Mouse (Mus musculus) monocyte, adult 5-6 weeks (primary cell): ENCODE results near the gene Peli3. TPM values are rescaled to one million over a fixed set of nuclear protein-coding genes. Genes with fewer than 3 reads are reported as not detected.
"Not testable (repeated sequence)": the region's sequence is repeated elsewhere in the genome, so short reads cannot be mapped to it uniquely, and the experiment has no call there.

Experiments used
- ATAC-seq: fragments of 153-309, 156-312 bp; replicated peaks from 2 replicates; pipeline ENCODE4 v1.8.0; 2017; ENCODE audit warnings: mild to moderate bottlenecking; ENCODE audit not compliant: low TSS enrichment, insufficient number of reproducible peaks, severe bottlenecking, poor library complexity, low FRiP score
- total RNA-seq: library from RNA; stranded (forward); fragments of 200-1000, 200-491, 200-594 nt; gene quantifications from 3 replicates; pipeline ENCODE4 v1.2.3, GENCODE M21; 2017

The Peli3 gene
- not detected in 3 replicates for total RNA-seq

DNA sequence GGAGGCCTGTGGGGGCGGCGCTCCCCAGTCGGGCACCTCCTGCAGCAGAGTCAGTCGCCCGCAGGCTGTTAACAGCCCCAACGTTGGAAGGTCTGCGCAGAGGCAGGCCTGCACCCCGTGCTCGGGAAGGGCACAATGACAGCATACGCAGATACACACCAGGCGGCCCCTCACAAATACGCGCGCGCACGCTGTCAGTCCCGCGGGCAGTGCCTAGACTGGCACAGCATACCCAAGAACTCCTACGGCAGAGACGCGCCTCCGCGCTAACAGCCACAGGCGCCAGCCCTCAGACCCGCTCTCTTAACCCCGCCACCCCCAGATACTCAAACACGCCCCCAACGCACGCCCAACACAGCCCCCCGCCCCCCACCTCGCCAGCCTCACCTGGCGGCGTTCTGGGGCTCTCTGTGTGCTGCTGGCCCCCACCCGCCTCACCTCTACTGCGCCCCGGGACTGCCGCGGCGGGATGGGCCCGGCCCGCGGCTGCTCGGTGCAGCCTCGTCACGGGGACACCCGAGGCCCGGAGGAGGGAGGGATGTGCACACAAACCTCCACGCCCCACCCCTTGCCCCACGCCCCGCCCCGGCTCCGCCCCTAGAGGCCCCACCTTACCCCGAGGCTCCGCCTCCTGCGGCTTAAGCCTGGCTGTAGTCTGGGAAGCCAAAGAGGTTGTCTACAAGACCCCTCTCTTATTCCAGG is at the start of gene Peli3:
Gene Peli3 (minus strand): TSS at position 577 of the 702 bp plus-strand sequence.
- ATAC-seq = peak; percentile 83

DNA sequence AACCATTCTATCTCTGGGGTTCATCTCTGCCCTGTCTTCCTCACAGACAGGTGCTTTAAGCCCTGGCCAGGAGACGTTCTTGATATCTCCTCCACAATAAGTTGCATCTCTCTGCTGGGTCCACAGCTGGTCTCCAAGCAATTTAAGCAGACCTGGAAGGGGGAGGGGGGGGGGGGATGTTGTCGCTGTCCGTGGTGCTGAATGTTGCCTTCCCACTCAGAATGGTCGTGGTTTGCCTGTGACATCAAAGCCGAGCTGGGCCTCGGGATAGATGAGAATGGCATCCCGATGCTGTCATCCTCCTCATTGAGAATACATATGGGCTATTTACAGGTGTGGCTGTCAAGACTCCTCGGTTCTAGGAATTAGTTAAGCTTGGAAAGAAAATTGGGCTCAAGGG is 49.4 kb upstream of the Peli3 start:
- no peak for ATAC-seq

DNA sequence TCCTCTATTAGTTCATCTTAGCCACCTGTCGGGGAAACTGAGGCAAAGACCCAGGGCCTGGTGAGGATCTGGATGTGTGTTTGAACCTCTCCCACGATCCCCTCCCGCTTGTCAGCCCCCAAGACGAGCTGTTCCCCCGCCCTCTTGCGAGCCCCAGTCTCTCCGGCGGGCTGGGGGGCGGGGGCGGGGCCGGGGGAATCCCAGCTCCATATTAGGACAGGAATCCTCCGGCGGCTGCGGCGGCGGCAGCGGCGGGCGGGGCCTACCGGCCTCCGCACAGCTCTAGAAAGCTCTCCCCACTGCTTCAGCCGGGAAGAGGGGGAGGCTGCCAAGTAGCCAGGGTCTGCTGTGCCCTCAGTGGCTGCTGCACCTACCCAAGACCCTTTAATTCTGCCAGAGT is 47.8 kb upstream of the Peli3 start:
- ATAC-seq = no peak

DNA sequence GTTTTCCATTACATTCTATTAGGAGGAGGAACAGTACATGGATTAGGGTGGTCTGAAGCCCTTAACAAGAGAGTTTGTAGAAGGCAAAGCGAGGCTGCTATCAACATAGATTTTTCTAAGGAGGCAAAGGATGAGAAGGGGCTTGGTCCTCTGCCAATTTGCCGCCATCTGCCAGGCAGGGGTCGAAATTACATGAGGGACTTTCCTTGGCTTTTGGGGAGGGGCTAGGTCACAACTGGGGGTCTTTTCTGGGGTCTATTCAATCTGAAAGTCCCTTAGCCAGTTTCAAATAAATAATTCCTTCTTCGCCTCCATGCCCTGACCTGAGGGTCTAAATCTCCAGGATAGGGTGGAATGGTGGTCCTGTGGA is 47.3 kb upstream of the Peli3 start, which contains the start of gene Npas4:
Gene Npas4 (minus strand): TSS at position 61 of the 370 bp plus-strand sequence.
- no peak for ATAC-seq

DNA sequence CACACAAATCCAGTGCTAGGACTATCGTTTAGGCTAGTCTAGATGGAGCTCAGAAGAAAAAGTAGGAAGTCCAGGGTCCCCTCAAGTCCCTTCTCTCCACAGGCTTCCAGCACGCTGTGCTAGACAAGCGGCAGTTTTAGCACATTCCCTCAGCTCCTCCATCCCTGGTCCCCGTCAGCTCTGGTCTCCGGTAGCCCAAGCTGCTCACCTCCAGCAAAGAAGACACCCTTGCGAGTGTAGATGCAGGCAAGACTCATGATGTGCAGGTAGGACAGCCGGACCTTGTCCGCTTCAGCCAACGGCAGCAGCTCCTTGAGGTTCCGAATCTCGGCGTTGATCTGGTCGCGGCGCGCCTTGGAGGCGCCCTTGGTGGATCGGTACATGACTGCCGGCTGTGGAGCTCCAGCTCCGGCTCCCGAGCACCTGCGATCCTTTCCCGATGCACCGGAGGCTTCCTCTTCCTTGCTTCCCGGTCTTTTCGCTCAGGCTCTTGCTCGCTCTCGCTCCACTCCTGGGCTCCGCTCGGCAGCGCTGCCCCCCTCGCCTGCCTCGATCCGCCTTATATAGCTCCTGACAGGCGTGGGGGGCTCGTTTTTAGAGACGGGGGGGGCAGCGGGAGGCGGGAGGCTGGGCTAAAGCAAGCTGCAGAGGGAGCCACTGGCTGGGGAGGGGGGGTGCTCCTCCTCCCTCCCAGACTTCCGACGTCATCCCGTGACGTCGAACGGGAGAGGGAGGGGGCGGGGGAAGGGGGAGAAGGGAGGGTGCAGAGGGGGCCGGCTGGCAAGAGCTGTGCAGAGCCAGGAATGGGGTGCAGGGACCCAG is 46.7 kb upstream of the Peli3 start:
- no peak for ATAC-seq

DNA sequence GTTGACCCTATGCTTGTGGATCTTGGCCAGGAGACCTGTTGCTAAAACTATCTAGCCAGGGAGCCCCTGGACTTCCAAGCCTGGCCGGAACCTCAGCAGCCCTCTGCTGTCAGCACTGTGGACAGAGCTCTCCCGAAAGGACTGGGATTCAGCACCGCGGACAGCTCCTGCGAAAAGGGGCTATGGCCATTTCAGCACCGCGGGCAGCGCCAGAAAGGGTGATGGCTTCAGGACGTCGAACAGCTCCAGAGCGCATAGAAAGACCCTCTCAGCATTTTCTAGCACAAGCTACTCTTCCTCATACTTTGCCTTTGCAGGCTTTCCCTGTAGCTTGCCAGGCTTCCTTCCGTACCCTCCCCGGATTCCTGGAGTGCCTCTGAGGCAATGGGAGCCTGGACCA is 46.1 kb upstream of the Peli3 start:
- ATAC-seq = peak; percentile 68; the same call in 1 of the 2 replicates

DNA sequence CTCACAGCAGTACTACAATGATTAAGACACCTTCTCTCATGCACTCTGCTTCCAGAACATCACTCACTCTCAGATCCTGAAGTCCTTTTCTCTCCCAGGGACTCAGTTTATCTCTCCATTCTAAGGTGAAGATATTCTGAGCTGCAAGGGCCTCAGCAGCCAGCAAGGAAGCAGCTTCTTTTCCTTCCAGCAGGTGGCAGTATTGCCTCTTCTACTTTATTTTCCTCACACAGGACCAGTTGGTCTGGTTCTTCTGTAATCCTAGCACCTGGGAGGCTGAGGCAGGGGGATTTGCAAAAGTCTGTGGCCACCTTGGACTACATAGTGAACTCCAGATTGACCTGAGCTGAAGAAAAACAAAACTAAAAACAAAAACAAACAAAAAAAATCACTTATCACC is 38.8 kb upstream of the Peli3 start:
- no peak for ATAC-seq

DNA sequence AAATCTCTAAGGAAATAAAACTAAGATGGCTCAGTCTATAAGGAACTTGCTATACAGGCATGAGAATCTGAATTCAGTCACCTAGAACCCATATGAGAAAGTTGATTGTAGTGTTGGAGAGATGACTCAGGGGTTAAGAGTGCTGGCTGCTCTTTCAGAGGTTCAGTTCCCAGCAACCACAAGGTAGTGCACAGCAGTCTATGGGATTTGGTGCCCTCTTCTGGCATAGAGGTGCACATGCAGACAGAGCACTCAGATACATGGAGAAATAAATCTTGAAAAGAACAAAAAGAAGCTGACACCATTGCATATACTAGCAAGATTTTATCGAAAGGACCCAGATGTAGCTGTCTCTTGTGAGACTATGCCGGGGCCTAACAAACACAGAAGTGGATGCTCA is 25.3 kb upstream of the Peli3 start:
- ATAC-seq = peak; percentile 70; the same call in 1 of the 2 replicates

DNA sequence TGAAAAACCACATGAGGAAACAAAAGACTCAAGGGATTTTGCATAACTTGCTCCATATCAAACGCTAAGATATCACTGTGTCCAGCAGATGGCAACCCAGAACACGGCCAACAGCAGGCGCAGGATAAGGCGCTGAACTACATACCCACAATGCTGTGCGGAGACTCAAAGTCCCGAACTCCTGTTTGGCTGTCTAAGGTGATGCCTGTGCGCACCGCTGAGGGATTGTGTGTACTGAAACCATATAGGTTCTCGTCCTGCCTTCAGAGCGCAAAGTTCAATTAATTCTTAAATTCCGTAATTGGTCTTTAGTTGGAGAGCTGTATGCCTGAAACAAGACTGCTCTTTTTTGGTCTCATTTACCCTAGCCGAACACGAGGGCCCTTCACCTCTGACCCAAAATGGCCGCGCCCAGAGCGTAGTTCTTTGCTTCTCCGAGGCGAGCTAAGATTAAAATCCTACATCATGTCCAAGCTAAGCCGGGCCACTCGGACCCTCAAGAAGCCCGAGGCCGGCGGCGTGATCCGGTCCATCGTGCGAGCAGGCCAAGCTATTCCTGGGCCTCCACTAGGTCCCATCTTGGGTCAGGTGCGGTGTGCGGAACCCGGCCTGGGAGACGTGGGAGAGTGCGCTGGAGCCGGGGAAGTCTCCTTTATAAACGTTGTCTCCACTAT is 19.1 kb upstream of the Peli3 start, which contains the start of gene Mrpl11:
Gene Mrpl11 (plus strand): TSS at position 220 of the 674 bp plus-strand sequence.
- peak; percentile 99 for ATAC-seq

DNA sequence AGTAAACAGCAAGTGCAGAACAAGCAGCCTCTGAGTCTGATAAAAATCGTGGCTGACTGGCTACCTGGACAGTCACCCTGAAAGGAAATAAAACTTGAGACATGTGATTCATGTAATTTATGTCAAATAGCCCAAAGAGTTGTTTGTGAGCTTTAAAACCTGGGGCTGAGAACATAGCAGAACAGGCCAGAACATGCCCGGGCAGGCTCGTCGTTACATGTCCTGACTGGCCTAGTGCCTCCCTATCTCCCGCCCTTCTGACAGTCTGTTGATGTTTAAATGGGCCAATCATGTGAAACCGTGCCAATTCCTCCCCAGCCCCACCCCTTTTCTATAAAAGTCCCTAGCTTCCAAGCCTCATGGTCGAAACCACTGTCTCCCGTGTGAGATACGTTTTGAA is 5.7 kb upstream of the Peli3 start:
- ATAC-seq = not testable (repeated sequence)

DNA sequence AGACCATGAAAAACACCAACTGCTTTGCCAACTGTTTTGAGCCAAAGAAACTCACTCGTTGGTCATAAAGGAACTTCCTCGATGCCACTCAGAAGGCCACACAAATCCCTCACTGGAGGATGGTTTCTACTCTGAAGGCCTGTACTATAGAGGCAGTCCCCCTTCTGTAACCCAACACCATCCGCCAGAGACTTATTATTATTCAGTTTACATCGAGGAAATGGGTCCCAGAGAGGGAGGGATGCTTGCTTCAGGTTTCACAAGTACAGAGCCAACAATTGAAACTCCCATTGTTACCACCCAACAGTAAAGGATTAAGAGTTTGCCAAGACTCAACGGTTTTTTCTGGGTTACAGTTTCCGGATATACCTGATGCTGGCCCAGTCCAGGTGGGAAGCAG is 2.6 kb upstream of the Peli3 start:
- ATAC-seq = no peak

DNA sequence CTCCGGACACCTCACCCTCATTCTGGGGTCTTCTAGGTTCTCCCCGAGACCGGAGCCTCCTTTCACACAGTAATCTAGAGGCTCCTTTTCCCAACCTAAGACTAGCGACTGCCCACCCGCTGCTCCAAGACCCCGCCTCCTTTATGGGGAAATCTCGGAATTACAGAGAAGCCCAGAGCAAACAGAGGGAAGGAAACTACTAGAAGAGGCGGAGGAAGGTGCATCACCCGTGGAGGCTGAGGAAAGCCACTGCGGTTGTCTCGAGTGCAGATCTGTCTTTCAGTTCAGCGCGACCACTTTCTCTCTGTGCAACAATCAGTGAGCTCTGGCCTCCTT is 294 bp upstream of the Peli3 start:
- no peak for ATAC-seq

DNA sequence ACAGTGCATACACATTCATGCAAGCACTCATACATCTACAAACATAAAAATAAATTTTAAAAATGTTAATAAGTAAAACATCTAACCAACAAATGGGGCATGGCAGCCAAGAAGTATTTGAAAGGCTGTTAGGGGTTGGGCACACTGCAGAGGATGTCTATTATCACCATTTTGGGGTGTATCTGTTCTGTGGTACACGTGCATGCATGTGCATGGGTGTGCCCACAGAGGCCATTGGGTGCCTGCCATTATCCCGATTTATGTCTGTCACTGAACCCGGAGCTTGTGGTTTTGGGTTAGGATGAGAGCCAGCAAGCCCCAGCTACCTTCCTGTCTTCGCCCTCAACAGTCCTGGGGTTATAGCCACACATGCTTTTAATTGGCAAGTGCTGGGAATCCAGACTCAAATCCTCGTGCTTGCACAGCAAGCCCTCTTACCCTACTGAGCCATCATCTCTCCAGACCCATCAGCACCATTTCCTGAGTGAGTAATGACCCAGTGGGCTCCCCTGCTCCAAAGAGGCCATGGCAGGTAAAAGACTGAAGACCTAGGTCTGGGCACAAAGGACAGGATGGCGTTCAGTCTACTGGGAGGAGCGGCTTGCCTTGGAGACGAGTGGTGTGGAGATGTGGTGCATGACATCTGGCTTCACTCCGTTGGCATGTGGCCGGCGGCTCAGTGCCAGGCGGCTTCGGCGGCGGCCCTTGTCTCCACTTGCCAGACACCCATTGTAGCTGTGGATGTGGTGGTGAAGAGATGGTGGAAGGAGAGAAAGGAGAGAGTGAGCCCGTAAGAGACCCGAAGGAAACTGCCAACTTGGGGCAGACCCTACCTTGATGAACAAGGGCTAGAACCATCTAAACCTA is 5.2 kb downstream of the Peli3 start:
- no peak for ATAC-seq

DNA sequence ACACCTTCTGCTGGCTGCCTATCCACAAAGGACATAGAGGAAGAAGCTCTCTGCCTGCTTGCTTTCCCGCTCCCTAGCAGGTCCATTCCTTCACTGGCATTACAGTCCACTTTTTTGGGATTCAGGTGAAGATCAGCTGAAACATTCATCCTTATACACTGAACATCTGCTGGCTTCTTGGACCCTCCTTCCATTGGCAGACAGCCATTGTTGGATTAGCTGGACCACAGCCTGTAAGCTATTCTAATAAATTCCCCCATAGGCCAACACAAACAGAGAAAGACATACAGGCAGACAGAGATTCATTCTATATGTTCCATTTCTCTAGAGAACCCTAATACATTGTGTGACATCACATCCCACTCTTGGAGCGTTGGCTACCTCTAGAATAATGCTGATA is 6.0 kb downstream of the Peli3 start:
- ATAC-seq = no peak

DNA sequence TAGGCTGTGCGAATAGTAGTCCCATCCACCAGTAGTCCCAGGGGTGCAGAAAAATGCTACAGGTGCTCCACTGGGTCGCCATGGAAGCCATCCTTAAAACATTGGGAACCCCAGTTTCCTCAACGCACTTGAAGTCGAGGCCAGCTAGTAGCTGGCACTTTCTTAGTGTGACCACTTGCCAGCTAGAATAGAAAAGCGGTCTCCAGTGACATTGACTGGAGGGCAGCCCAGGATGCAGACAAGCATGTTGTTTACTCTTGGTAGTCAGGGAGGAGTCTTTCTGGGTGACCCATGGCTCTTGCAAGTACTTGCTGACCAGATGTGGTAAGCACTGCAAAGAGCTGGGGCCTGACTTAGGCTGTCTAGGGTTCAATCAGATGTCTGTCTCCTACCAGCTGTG is 14.1 kb downstream of the Peli3 start:
- ATAC-seq = no peak

DNA sequence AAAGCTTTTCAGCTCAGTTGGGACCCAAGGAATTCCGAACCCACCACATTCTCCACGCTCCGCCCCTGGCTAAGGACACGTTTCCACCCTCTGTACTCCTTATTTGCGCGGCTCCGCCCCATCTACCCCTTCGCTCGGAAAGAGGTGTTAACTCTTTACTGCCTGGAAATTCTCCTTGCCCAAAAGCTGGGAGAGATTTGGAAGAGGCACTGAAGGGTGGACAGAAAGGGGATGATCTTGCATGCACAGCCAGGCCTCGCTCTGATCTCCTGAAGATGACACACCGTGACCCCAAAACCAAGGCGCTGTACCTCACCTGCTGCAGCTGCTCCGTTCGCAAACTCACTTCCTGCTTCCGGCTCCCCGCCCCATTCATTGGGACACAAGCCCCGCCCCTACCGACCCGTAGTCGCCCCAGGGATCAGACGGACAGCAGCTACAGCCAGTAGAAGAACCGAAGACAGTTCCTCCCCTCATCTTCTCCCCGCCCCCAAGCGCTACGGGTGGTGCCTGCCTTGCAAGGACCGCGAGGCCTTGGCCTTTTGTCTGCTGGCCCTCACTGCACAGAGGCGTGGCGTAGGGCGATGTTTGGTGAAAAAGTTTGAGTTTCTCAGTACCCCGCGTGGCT is 14.9 kb downstream of the Peli3 start, which contains the start of gene Dpp3:
Gene Dpp3 (minus strand): TSS at position 384 of the 628 bp plus-strand sequence.
- ATAC-seq = peak; percentile 99

DNA sequence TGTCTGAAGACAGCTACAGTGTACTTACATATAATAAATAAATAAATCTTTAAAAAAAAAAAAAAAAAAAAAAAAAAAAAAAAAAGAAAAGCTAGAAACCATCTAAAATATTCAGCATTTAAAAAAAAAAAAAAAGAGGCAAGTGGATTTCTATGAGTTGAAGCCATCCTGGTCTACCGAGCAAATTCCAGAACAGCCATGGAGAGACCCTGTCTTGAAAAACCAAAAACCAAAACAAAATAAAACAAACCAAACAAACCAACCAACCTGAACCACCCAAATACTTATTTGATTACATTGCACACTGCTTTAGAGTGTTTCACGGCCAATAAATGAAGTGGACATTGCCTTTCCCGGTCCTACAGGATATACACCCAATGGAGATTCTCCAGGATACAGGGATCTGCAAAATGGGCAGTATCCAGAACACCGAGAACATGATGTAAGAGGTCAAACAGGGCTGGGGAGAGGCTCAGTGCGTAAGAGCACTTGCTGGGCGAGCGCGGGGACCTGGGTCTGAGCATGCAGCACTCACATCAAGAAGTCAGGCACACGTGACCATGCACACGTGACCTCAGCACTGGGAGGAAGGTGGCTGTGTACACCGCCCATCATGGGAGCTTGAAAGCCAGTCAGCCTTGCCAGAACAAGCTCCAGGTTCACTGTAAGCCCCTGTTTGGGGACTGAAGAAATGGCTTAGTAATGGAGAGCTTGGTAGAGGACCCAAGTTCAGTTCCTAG is 17.6 kb downstream of the Peli3 start:
- ATAC-seq = no peak

DNA sequence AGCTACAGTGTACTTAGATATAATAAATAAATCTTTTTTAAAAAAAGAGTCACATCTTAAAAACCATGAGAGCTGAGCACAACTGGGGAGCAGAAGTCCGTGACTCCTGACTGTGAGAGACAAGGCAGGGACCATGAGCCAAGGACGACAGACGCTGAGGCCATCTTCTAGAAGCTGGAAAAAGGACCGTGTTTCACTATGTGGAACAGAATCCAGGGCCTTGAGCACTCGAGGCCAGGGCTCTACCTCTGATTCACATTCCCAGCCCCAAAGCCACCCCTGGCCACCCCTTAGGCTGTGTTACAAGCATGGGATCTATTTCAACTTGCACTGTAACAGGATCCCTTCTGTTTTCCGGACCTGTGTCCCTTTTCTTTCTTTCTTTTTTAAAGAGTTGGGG is 23.3 kb downstream of the Peli3 start:
- ATAC-seq = no peak
